Mouse (Mus musculus) intestine, postnatal 0 days (tissue): Measurements from ENCODE around the gene Gm4871. TPM values are rescaled to one million over a fixed set of nuclear protein-coding genes. Genes with fewer than 3 reads are reported as not detected.
"Not testable (repeated sequence)": the region's sequence is repeated elsewhere in the genome, so short reads cannot be mapped to it uniquely, and the experiment has no call there.

Experiments used
- ATAC-seq: fragments of 200-750 bp; cut with Nextera tagmentation; 2 replicates; pipeline ENCODE4 v1.8.0; 2017; ENCODE audit warnings: mild to moderate bottlenecking, moderate TSS enrichment, moderate library complexity
- H3K27ac ChIP-seq: fragments of 300-500 bp; sonication (generic); 2 replicates; pipeline ENCODE4 v1.5.1; 2014; ENCODE audit warnings: mild to moderate bottlenecking, low read depth, low read length, moderate library complexity
- H3K27me3 ChIP-seq: fragments of 300-500 bp; sonication (generic); replicated peaks from 2 replicates; pipeline ENCODE4 v1.6.1; 2014; ENCODE audit warnings: low read length, mixed read lengths; ENCODE audit not compliant: control insufficient read depth, insufficient read depth
- H3K36me3 ChIP-seq: fragments of 300-500 bp; sonication (generic); 2 replicates; pipeline ENCODE4 v1.6.1; 2014; ENCODE audit warnings: mild to moderate bottlenecking, moderate library complexity; ENCODE audit not compliant: control insufficient read depth, insufficient read depth
- H3K4me1 ChIP-seq: fragments of 300-500 bp; sonication (generic); replicated peaks from 2 replicates; pipeline ENCODE4 v1.6.1; 2014; ENCODE audit warnings: antibody characterized with exemption, low read length, mixed read lengths; ENCODE audit not compliant: control insufficient read depth, insufficient read depth
- H3K4me2 ChIP-seq: fragments of 300-500 bp; sonication (generic); replicated peaks from 2 replicates; pipeline ENCODE4 v1.6.1; 2014; ENCODE audit warnings: low read depth, mild to moderate bottlenecking, moderate library complexity
- H3K4me3 ChIP-seq: fragments of 300-500 bp; sonication (generic); 2 replicates; pipeline ENCODE4 v1.5.1; 2014; ENCODE audit warnings: low read depth, low read length
- H3K9ac ChIP-seq: fragments of 300-500 bp; sonication (generic); 2 replicates; pipeline ENCODE4 v1.6.1; 2014; ENCODE audit warnings: mild to moderate bottlenecking, low read depth, low read length
- H3K9me3 ChIP-seq: fragments of 300-500 bp; sonication (generic); 2 replicates; pipeline ENCODE4 v1.6.1; 2016; ENCODE audit warnings: mixed run types; ENCODE audit not compliant: control insufficient read depth
- CTCF ChIP-seq: sonication (generic); IDR thresholded peaks from 2 replicates; pipeline ENCODE4 v1.5.1; 2016; ENCODE audit warnings: low read depth, mild to moderate bottlenecking, control low read depth, antibody characterized with exemption, moderate library complexity
- WGBS: fragments of 180-500 bp; shearing (Covaris S2); extraction: QIAGEN DNeasy Blood & Tissue Kit; methylation state at CpG from one replicate; pipeline ENCODE4 v1.1.7; 2014; 5-methylcytosine and 5-hydroxymethylcytosine counted together
- polyA plus RNA-seq: library from polyadenylated mRNA; unstranded; fragments of >200 nt; fragmentation: Nextera tagmentation; extraction: Ambion mirVana; gene quantifications from 2 replicates; pipeline ENCODE4 v1.2.1, GENCODE M21; 2015

Gm4871 gene
- polyA plus RNA-seq: not detected in 2 replicates

DNA sequence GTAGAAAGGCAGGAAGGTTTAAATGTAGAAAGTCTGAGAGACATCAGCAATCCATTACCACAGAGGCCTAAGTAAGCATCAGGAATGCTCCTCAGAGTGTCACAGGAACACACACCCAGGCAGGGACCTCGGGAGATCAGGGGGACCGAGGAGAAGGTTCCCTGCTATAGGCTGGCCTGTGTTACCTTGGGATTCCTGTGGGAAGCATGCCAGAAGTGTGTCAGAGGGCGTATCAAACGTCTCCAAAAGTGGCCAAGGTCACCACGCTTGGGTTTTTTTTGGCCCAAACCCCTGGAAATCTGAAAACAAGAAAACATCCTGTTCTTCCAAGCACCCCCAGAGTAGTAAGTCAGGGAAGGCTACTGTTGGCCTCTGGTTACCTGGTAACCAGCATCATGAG, at the start of gene Gm4871:
Gm4871 (minus strand) TSS at position 364 of the 400 bp plus-strand sequence.
- H3K27ac ChIP-seq, H3K9ac ChIP-seq, H3K4me2 ChIP-seq, ATAC-seq, H3K27me3 ChIP-seq, H3K4me1 ChIP-seq, H3K36me3 ChIP-seq, H3K4me3 ChIP-seq, H3K9me3 ChIP-seq: not testable (repeated sequence)
- WGBS: 50% methylated on average over 5 of the region's 5 CpGs

DNA sequence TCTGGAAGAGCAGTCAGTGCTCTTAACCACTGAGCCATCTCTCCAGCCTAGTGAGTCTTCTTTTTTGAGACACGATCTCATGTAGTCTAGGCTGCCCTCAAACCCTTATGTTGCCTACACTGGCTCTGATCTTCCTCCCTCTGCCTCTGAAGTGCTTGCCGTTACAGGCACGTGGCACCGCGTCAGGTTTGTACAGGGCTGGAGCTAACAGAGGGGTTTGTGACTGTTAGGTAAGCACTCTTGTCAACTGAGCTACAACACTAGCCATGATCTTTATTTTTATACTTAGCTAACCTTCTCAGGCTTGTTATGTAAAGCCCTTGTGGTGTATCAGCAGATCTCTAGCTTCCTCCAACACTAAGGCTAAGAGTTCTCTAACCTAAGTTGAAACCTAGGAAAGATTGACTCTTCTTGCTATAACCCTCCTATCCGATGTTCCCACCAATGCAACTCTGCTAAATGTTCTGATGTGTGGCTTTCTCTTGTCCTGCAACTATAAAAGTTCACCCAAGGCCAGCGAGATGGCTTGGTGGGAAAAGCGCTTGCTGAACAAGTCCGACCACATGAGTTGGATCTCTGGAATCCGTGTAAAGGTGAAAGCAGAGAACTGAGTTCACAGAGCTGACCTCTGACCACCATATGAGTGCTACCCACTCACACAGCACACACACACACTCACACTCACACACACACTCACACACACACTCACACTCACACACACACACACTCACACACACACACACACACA, 49.5 kb upstream of the Gm4871 start:
- no peak for ATAC-seq
- 76% methylated on average over 10 of the region's 10 CpGs for WGBS

DNA sequence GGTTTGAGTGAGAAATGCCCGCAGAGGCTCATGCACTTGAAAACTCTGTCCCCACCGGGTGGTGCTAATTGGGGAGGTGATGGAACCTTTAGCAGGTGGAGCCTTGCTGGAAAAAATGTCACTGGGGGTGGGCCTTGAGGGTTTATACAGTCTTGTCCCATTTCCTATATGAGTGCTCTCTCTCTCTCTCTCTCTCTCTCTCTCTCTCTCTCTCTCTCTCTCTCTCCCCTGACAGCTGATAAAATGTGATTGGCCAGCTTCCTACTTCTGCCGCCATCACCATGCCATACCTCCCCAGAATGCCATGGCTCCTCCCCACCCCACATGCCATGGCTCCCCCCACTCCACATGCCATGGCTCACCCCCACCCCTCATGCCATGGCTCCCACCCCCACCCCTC, 42.5 kb upstream of the Gm4871 start:
- no peaks in the 10 kb centered on the region for H3K4me1 ChIP-seq
- H3K36me3 ChIP-seq: no peaks in the 10 kb centered on the region
- no peak for TF ChIP-seq CTCF
- H3K27me3 ChIP-seq: no peaks in the 10 kb centered on the region
- H3K4me2 ChIP-seq: no peak overlapping the region
- no peak overlapping the region for H3K27ac ChIP-seq
- WGBS: 57% methylated on average over 3 of the region's 3 CpGs
- H3K9me3 ChIP-seq: no peaks in the 10 kb centered on the region
- ATAC-seq: no peak
- no peak overlapping the region for H3K4me3 ChIP-seq
- H3K9ac ChIP-seq: no peak overlapping the region

More for the DNA sequence above, 49.5 kb upstream of the Gm4871 start:
- no peaks in the 10 kb centered on the region for H3K36me3 ChIP-seq
- no peak overlapping the region for H3K4me2 ChIP-seq
- no peaks in the 10 kb centered on the region for H3K27me3 ChIP-seq
- H3K4me1 ChIP-seq: no peaks in the 10 kb centered on the region
- H3K27ac ChIP-seq: no peak overlapping the region
- no peak overlapping the region for H3K9ac ChIP-seq
- no peak for TF ChIP-seq CTCF
- H3K4me3 ChIP-seq: no peak overlapping the region
- no peaks in the 10 kb centered on the region for H3K9me3 ChIP-seq

DNA sequence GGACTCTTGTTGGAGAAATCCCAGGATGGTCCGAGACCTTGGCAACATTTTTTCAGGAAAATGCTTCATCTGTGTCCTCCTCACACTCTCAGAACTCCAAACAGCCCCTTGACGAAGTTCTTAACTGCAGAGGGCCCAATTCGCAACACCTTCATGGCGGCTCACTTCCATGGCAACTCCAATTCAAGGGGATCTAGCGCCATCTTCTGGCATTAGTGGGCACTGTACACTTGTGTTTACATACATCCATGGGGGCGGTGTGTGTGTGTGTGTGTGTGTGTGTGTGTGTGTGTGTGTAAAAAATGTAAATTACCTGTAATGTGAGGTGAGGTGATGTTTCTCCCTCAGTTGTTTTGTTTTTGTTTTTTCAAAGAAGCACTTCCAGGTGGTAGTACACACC, 38.8 kb upstream of the Gm4871 start:
- ATAC-seq: no peak
- Histone ChIP-seq H3K9ac (no peak overlapping the region), H3K4me1 (no peaks in the 10 kb centered on the region), H3K36me3 (no peaks in the 10 kb centered on the region), H3K27me3 (no peaks in the 10 kb centered on the region), H3K4me2 (no peak overlapping the region), H3K9me3 (no peaks in the 10 kb centered on the region), H3K27ac (no peak overlapping the region), H3K4me3 (no peak overlapping the region)
- peak; percentile 64 for TF ChIP-seq CTCF
- WGBS: 54% methylated on average over 6 of the region's 6 CpGs

DNA sequence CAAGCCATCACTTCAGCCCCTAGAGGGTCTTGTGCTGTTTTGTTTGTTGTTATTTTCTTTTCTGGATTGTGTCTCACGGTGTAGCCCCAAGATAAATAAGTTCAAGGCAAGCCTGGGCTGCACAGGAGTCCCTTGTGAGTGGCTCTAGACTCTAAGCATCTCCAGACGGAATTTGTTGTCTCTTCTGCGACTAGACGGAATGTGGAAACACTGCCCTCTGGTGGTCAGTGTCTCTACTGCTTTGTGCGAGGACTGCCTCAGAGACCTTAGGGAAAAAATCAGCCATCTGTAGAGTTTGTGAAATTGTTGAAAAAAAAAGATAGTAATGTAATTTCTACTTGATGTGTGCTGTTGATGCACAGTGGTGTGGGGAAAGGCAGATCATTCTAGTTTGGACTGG, 37.2 kb upstream of the Gm4871 start:
- Histone ChIP-seq H3K4me2 (no peak overlapping the region), H3K9ac (no peak overlapping the region), H3K27ac (no peak overlapping the region), H3K4me3 (no peak overlapping the region), H3K27me3 (no peaks in the 10 kb centered on the region), H3K9me3 (no peaks in the 10 kb centered on the region), H3K4me1 (no peaks in the 10 kb centered on the region), H3K36me3 (no peaks in the 10 kb centered on the region)
- ATAC-seq: no peak
- peak; percentile 88 for TF ChIP-seq CTCF
- 1% methylated on average over 5 of the region's 5 CpGs for WGBS

DNA sequence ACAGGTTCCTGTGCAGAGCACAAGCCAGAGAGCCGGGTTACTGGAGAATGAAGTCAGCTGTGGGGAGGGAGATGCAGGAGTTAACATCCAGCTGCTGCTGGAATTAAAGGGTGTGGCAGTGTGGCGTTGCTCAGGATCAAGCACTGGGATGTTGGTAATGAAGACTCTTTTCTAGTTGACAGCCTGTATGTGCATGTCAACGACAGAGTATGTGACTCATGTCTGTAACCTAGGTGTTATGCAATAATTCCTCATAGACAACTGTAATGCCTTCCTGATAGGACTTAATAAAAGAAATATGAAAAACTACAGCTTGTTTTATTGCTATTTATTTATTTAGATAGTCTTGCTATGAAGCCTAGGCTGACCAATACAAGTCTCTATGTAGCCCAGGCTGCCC, 36.3 kb upstream of the Gm4871 start:
- ATAC-seq: no peak
- H3K9me3 ChIP-seq: no peaks in the 10 kb centered on the region
- TF ChIP-seq CTCF: no peak
- no peak overlapping the region for H3K9ac ChIP-seq
- no peak overlapping the region for H3K4me3 ChIP-seq
- H3K4me1 ChIP-seq: no peaks in the 10 kb centered on the region
- H3K27ac ChIP-seq: no peak overlapping the region
- no peak overlapping the region for H3K4me2 ChIP-seq
- WGBS: 31% methylated on average over 3 of the region's 3 CpGs
- H3K36me3 ChIP-seq: no peaks in the 10 kb centered on the region
- H3K27me3 ChIP-seq: no peaks in the 10 kb centered on the region
